Mouse (Mus musculus) erythroblast, embryonic 14.5 days (primary cell): ENCODE measurements around the gene Prss56.

Experiments
- GATA1 ChIP-seq: IDR thresholded peaks from 2 replicates; pipeline ENCODE4 v1.6.1; 2012; ENCODE audit warnings: low read length, inconsistent platforms, mixed read lengths
- TAL1 ChIP-seq: IDR thresholded peaks from 3 replicates; pipeline ENCODE4 v1.6.1; 2012; ENCODE audit warnings: low read length, inconsistent platforms, mixed read lengths

GRCm38 (mm10) chr1:87155531-87156198, 27.4 kb upstream of the Prss56 start:
- TF ChIP-seq GATA1 = no peak
- TF ChIP-seq TAL1 = no peak
